Mouse (Mus musculus) small intestine, adult 2 months (tissue): ENCODE results near the gene Fam217b.

Source experiments
- CTCF ChIP-seq: fragments of 200-500 bp; IDR thresholded peaks from 2 replicates; pipeline ENCODE4 v1.5.1; 2012; ENCODE audit warnings: low read depth, mild to moderate bottlenecking, control low read depth, inconsistent platforms, low read length, moderate library complexity, mixed read lengths; ENCODE audit not compliant: insufficient replicate concordance, insufficient read length; ENCODE audit errors: extremely low read depth
- POLR2A ChIP-seq: fragments of 200-500 bp; IDR thresholded peaks from 2 replicates; pipeline ENCODE4 v1.6.1; 2012; ENCODE audit warnings: low read depth, mild to moderate bottlenecking, control low read depth, inconsistent platforms, low read length, moderate library complexity

DNA sequence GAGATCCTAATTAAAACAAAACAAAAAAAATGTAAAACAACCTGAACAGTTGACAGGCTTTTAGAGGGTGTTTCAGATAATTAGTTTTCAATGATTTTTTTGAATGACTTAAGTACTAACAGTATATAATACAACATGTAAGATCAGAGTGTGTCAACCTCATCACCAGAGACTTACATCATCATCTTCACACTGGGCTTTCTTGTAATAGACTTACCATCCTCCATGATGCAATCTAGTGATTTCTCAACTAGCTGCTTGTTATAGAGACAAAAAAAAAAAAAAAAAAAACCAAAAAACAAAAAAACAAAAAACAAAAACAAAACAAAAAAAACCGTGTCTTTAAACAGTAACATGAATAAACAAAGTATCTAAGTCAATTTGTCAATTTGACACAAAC is 5.3 kb upstream of the Fam217b start:
- TF ChIP-seq CTCF (no peak), POLR2A (no peak)
